Mouse (Mus musculus) CH12.LX (cell line): ENCODE data around the gene H2-M10.6.

Source experiments
- BHLHE40 ChIP-seq: IDR thresholded peaks from 2 replicates; pipeline ENCODE4 v1.6.1; 2011; ENCODE audit warnings: mild to moderate bottlenecking, low read depth, low read length, improper control_type of control experiment
- CHD2 ChIP-seq: IDR thresholded peaks from 2 replicates; pipeline ENCODE4 v1.6.1; 2011; ENCODE audit warnings: low read length, improper control_type of control experiment
- CTCF ChIP-seq, 2 experiments: IDR thresholded peaks in 1 of 2; conservative IDR thresholded peaks in 1 of 2; 2 replicates each; pipeline ENCODE4 v1.5.1; 2011 to 2012; ENCODE audit warnings: low read depth in 2 of 2, low read length in 2 of 2, improper control_type of control experiment in 1 of 2, inconsistent platforms in 1 of 2, mild to moderate bottlenecking in 1 of 2, moderate library complexity in 1 of 2
- E2F4 ChIP-seq: IDR thresholded peaks from 2 replicates; pipeline ENCODE4 v1.6.1; 2011; ENCODE audit warnings: low read depth, low read length, improper control_type of control experiment; ENCODE audit not compliant: insufficient replicate concordance
- HCFC1 ChIP-seq: IDR thresholded peaks from 2 replicates; pipeline ENCODE4 v1.6.1; 2012; ENCODE audit warnings: low read depth, mild to moderate bottlenecking, inconsistent platforms, low read length, improper control_type of control experiment
- KAT2A ChIP-seq: IDR thresholded peaks from 2 replicates; pipeline ENCODE4 v1.6.1; 2012; ENCODE audit warnings: low read length, improper control_type of control experiment, inconsistent platforms; ENCODE audit not compliant: insufficient replicate concordance
- POLR2A ChIP-seq: IDR thresholded peaks from 2 replicates; pipeline ENCODE4 v1.6.1; 2011; ENCODE audit warnings: low read depth, mild to moderate bottlenecking, improper control_type of control experiment, low read length
- POLR2AphosphoS2 ChIP-seq: IDR thresholded peaks from 2 replicates; pipeline ENCODE4 v1.6.1; 2011; ENCODE audit warnings: low read depth, low read length, improper control_type of control experiment
- TCF12 ChIP-seq: IDR thresholded peaks from 2 replicates; pipeline ENCODE4 v1.6.1; 2014; ENCODE audit warnings: low read depth, mild to moderate bottlenecking, inconsistent platforms, low read length, improper control_type of control experiment
- ZC3H11A ChIP-seq: IDR thresholded peaks from 2 replicates; pipeline ENCODE4 v1.6.1; 2012; ENCODE audit warnings: low read depth, mild to moderate bottlenecking, inconsistent platforms, low read length, improper control_type of control experiment
- ZKSCAN1 ChIP-seq: IDR thresholded peaks from 2 replicates; pipeline ENCODE4 v1.6.1; 2012; ENCODE audit warnings: low read depth, inconsistent platforms, low read length, improper control_type of control experiment, borderline replicate concordance
- ZMIZ1 ChIP-seq: IDR thresholded peaks from 2 replicates; pipeline ENCODE4 v1.6.1; 2012; ENCODE audit warnings: low read depth, mild to moderate bottlenecking, inconsistent platforms, low read length, improper control_type of control experiment
- ZNF384 ChIP-seq: IDR thresholded peaks from 2 replicates; pipeline ENCODE4 v1.6.1; 2012; ENCODE audit warnings: low read depth, low read length, improper control_type of control experiment, inconsistent platforms

DNA sequence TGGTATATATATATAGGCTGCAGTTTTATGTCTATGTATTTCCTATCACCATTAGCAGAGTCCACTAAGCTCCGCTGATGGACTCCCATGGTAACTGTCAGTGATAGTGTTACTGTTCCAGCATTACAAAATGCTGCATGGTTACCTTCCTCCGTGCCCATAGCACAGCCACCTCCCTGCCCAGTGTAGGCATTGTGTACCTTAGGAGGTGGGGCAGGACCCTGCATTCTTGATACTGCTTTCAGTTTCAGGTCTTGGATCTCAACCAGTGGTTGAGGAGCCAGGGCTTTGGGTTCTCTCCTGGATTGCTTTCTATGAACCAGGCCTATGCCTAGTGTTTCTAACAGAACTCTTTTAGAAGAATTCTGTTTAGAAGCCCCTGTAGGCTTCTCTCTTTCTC is 38.0 kb downstream of the H2-M10.6 start:
- TF ChIP-seq ZKSCAN1 = no peak
- no peak for TF ChIP-seq POLR2AphosphoS2
- TF ChIP-seq CHD2 = no peak
- TF ChIP-seq HCFC1 = no peak
- no peak for TF ChIP-seq ZC3H11A
- TF ChIP-seq ZNF384 = no peak
- TF ChIP-seq POLR2A = no peak
- TF ChIP-seq BHLHE40 = no peak
- no peak for TF ChIP-seq TCF12
- TF ChIP-seq KAT2A = no peak
- TF ChIP-seq ZMIZ1 = no peak
- TF ChIP-seq E2F4 = no peak
- TF ChIP-seq CTCF (conservative IDR thresholded peaks at IDR 0.05 in 1 of 2, IDR thresholded peaks at IDR 0.05 in 1 of 2; ENCODE audit: low read depth in 2 of 2, low read length in 2 of 2) = no peak
